Mouse (Mus musculus) hindbrain, embryonic 16.5 days (tissue): Measurements from ENCODE around the gene Slc24a4. TPM values are rescaled to one million over a fixed set of nuclear protein-coding genes. Genes with fewer than 3 reads are reported as not detected.
"Not testable (repeated sequence)": the region's sequence is repeated elsewhere in the genome, so short reads cannot be mapped to it uniquely, and the experiment has no call there.

ENCODE experiments used
- ATAC-seq: fragments of 200-750 bp; cut with Nextera tagmentation; 2 replicates; pipeline ENCODE4 v1.8.0; 2017; ENCODE audit warnings: moderate TSS enrichment, moderate library complexity
- H3K27ac ChIP-seq: fragments of 300-500 bp; sonication (generic); 2 replicates; pipeline ENCODE4 v1.5.1; 2014; ENCODE audit warnings: low read depth, mild to moderate bottlenecking, control low read depth, low read length, moderate library complexity
- H3K27me3 ChIP-seq: fragments of 300-500 bp; sonication (generic); replicated peaks from 2 replicates; pipeline ENCODE4 v1.6.1; 2014; ENCODE audit warnings: low read length; ENCODE audit not compliant: control insufficient read depth, insufficient read depth
- H3K36me3 ChIP-seq: fragments of 300-500 bp; sonication (generic); 2 replicates; pipeline ENCODE4 v1.6.1; 2014; ENCODE audit warnings: mild to moderate bottlenecking, low read length, moderate library complexity, mixed read lengths; ENCODE audit not compliant: control insufficient read depth, insufficient read depth
- H3K4me1 ChIP-seq: fragments of 300-500 bp; sonication (generic); 2 replicates; pipeline ENCODE4 v1.6.1; 2014; ENCODE audit warnings: low read depth, low read length; ENCODE audit not compliant: control insufficient read depth, insufficient read depth
- H3K4me2 ChIP-seq: fragments of 300-500 bp; sonication (generic); 2 replicates; pipeline ENCODE4 v1.6.1; 2014; ENCODE audit warnings: mild to moderate bottlenecking, low read length, control low read depth, moderate library complexity
- H3K4me3 ChIP-seq: fragments of 300-500 bp; sonication (generic); 2 replicates; pipeline ENCODE4 v1.5.1; 2014; ENCODE audit warnings: mild to moderate bottlenecking, low read length, control low read depth, moderate library complexity
- H3K9ac ChIP-seq: fragments of 300-500 bp; sonication (generic); 2 replicates; pipeline ENCODE4 v1.6.1; 2014; ENCODE audit warnings: low read depth, mild to moderate bottlenecking, control low read depth, low read length, moderate library complexity
- H3K9me3 ChIP-seq: fragments of 300-500 bp; sonication (generic); 2 replicates; pipeline ENCODE4 v1.6.1; 2014; ENCODE audit warnings: mild to moderate bottlenecking, low read length, moderate library complexity; ENCODE audit not compliant: control insufficient read depth
- WGBS: fragments of 180-500 bp; shearing (Covaris S2); extraction: QIAGEN DNeasy Blood & Tissue Kit; methylation state at CpG from one replicate; pipeline ENCODE4 v1.1.7; 2014; 5-methylcytosine and 5-hydroxymethylcytosine counted together
- polyA plus RNA-seq: library from polyadenylated mRNA; unstranded; fragments of >200 nt; fragmentation: Nextera tagmentation; extraction: Ambion mirVana; gene quantifications from 2 replicates; pipeline ENCODE4 v1.2.1, GENCODE M21; 2015

Slc24a4 gene
- polyA plus RNA-seq, 1 experiment from 2014 or later = 2.2 TPM

DNA sequence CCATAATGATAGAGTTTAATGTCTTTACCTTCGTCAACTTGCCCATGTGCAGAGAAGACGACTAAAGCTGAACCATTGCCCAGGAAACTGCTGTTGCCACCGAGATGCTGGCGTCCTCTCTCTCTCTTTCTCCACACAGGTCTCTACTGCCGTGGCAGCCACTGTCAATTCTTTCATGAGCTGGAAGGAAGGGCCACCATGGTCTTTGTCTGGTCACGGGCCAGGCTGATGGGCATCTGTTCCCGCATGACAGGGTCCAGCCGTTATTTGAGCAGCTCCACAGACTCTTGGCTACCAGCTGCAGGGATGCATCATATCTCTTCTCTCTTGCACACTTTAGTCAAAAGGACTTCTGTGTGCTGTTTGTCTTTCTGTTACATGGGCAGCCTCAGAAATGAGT, 137.9 kb downstream of the Slc24a4 start:
- no peaks in the 10 kb centered on the region for H3K9me3 ChIP-seq
- H3K9ac ChIP-seq = no peak overlapping the region
- H3K4me2 ChIP-seq = no peak overlapping the region
- H3K4me1 ChIP-seq = no peaks in the 10 kb centered on the region
- H3K36me3 ChIP-seq = no peaks in the 10 kb centered on the region
- ATAC-seq = no peak
- 83% methylated on average over 8 of the region's 8 CpGs for WGBS
- no peak overlapping the region for H3K4me3 ChIP-seq
- H3K27me3 ChIP-seq = no peaks in the 10 kb centered on the region
- no peak overlapping the region for H3K27ac ChIP-seq

- no peak for ATAC-seq
- Histone ChIP-seq H3K27ac (no peak overlapping the region), H3K9me3 (no peaks in the 10 kb centered on the region), H3K36me3 (no peaks in the 10 kb centered on the region), H3K4me1 (no peaks in the 10 kb centered on the region), H3K4me2 (no peak overlapping the region), H3K9ac (no peak overlapping the region), H3K4me3 (no peak overlapping the region), H3K27me3 (no peaks in the 10 kb centered on the region)
- 51% methylated on average over 2 of the region's 2 CpGs for WGBS
Observed at GRCm38 (mm10) chr12:102269144-102269543, 140.6 kb downstream of the Slc24a4 start.

- H3K27ac ChIP-seq = no peak overlapping the region
- no peak for ATAC-seq
- no peaks in the 10 kb centered on the region for H3K36me3 ChIP-seq
- no peak overlapping the region for H3K9ac ChIP-seq
- H3K4me2 ChIP-seq = no peak overlapping the region
- no peaks in the 10 kb centered on the region for H3K9me3 ChIP-seq
- no peaks in the 10 kb centered on the region for H3K4me1 ChIP-seq
- WGBS = 87% methylated on average over 6 of the region's 6 CpGs
- no peak overlapping the region for H3K4me3 ChIP-seq
- H3K27me3 ChIP-seq = no peaks in the 10 kb centered on the region
Observed at GRCm38 (mm10) chr12:102270776-102271405, 142.4 kb downstream of the Slc24a4 start.

DNA sequence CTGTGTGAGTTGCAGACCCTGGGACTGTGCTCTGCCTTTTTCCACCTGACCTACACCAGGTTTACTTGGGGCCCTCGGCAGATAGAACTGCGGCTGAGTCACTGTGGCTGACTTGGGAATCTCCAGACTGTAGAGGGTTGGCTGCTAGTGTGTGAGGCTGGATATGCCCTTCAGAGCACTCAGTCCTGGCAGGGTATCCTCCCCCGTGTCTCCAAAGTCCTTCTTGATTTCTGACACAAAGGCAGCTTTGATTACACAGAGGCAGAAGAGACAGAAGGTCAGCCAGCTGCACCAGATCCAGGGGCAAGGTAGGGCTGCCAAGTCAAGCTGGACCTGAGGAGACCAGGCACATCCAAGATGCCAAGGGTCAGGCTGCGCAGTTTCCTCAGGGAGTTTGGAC, 142.9 kb downstream of the Slc24a4 start:
- Histone ChIP-seq H3K9ac (no peak overlapping the region), H3K4me1 (no peaks in the 10 kb centered on the region), H3K4me2 (no peak overlapping the region), H3K36me3 (no peaks in the 10 kb centered on the region), H3K4me3 (no peak overlapping the region), H3K9me3 (no peaks in the 10 kb centered on the region), H3K27ac (no peak overlapping the region), H3K27me3 (no peaks in the 10 kb centered on the region)
- ATAC-seq = no peak
- WGBS = 81% methylated on average over 4 of the region's 4 CpGs

DNA sequence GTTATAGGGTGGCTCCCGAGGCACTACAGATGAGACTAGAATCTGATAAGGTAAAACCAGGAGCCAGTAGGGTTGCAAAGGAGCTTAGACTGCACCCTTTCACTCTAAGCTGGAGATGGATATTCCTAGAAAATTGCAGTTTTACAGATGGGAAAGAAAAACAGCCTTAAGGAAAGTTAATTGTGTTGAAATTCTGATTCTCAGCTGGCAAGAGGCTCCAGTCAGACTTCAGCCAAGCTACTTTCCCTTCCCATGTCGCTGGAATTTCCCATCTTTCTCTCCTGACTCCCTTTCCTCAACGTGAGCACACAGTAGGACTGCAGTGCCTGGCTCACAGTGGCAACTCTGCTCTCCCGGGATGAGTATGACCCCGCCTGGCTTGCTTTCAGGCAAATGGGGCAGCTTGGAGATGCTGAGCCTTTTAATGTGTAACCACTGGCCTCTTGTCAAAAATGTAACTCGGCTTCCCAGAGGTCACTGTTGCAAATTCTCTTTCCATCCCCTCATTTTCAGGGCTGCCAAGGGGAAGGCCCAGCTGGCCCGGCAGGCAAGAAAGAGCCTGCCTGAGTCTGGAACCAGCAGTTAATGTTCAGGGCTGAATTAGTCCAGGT, 147.4 kb downstream of the Slc24a4 start:
- Histone ChIP-seq H3K36me3 (no peaks in the 10 kb centered on the region), H3K4me1 (no peaks in the 10 kb centered on the region), H3K9me3 (peaks cover 3% of the 10 kb centered on the region), H3K4me2 (no peak overlapping the region), H3K27me3 (no peaks in the 10 kb centered on the region), H3K9ac (no peak overlapping the region), H3K27ac (no peak overlapping the region), H3K4me3 (no peak overlapping the region)
- WGBS = 55% methylated on average over 7 of the region's 7 CpGs
- no peak for ATAC-seq

GRCm38 (mm10) chr12:102280290-102280689, 151.8 kb downstream of the Slc24a4 start:
- not testable (repeated sequence) for H3K4me2 ChIP-seq, H3K27ac ChIP-seq, H3K9ac ChIP-seq, H3K9me3 ChIP-seq, H3K36me3 ChIP-seq, ATAC-seq, H3K4me3 ChIP-seq, H3K27me3 ChIP-seq
- 63% methylated on average over 4 of the region's 4 CpGs for WGBS
- peaks cover 11% of the 10 kb centered on the region for H3K4me1 ChIP-seq

- Histone ChIP-seq H3K4me2 (no peak overlapping the region), H3K27me3 (0 out of 2 replicates have a peak, but pooled peaks cover 2% of the 10 kb centered on the region), H3K4me1 (peaks cover 11% of the 10 kb centered on the region), H3K36me3 (no peaks in the 10 kb centered on the region), H3K9ac (no peak overlapping the region), H3K27ac (no peak overlapping the region), H3K4me3 (no peak overlapping the region), H3K9me3 (peaks cover 3% of the 10 kb centered on the region)
- ATAC-seq = no peak
- WGBS = 44% methylated on average over 7 of the region's 7 CpGs
Observed at GRCm38 (mm10) chr12:102280867-102281503, 152.5 kb downstream of the Slc24a4 start.

DNA sequence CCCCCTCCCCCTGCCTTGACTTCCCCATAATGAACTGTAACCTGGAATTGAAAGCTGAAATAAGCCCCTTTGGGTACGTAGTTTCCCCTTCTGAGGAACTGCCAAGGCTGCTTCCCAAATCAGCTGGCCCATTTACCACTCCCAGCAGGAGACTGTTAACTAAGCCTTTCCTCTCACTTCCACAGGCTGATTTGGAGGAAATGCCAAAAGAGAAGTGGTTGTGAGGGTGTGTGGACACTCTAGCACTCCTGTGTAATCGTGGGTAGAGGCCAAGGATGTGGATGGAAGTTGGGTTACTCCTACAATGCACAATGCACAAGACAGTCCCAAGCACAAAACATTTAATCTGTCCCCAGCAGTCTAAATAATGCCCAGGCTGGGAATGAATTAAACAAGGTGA, 153.6 kb downstream of the Slc24a4 start:
- Histone ChIP-seq H3K36me3 (no peaks in the 10 kb centered on the region), H3K27ac (no peak overlapping the region), H3K27me3 (0 out of 2 replicates have a peak, but pooled peaks cover 2% of the 10 kb centered on the region), H3K9ac (no peak overlapping the region), H3K4me3 (no peak overlapping the region), H3K4me2 (no peak overlapping the region), H3K4me1 (peaks cover 15% of the 10 kb centered on the region), H3K9me3 (peaks cover 3% of the 10 kb centered on the region)
- 51% methylated on average over 2 of the region's 2 CpGs for WGBS
- no peak for ATAC-seq

DNA sequence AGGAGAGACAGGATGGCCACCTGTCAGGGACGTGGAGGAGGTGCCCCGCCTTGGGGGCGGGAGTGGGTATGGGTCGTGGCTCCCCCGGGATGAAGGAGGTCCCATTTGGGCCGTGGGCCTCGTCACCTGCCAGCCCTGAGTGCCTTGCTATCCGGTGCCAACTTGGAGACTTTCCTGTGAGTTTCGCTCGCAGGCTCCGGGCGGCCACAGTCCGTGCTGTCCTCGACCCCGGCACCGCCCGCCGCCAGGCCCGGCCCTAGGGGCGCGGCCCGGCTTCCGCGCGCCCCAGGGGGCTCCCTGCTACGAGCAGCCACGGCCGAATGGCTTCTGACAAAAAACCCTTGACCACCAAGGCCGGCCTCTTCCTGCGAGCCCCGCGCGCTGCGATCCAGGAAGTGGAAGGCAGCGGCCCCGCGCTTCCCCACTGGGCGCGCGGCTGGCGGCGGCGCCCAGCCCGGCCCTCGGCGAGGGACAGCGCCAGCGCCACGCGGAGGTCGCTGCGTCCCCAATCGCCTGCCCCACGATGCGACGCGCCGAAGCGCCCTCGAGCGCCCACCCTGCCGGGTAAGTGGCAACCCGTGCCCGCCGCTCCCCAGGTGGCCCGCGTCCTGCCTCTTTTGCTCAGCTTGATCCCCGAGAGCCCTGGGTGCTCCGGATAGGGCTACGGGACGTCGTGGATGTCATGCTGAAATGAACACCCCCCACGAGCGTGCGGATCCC, 154.4 kb downstream of the Slc24a4 start, which contains the start of gene Rin3:
Gene Rin3, plus strand, starts transcription at position 286 of the 720 bp plus-strand sequence.
- peak within 1 kb of the TSS; percentile 61 for H3K27ac ChIP-seq
- peak; percentile 57; the same call in 1 of the 2 replicates for ATAC-seq
- peak within 1 kb of the TSS; percentile 99 for H3K4me2 ChIP-seq
- H3K9ac ChIP-seq = peak within 1 kb of the TSS; percentile 78
- WGBS = under 1% methylated on average over 59 of the region's 75 CpGs
- peaks cover 3% of the 10 kb centered on the region for H3K9me3 ChIP-seq
- peak within 1 kb of the TSS; percentile 54 for H3K4me3 ChIP-seq
- peaks cover 15% of the 10 kb centered on the region for H3K4me1 ChIP-seq
- 0 out of 2 replicates have a peak, but pooled peaks cover 2% of the 10 kb centered on the region for H3K27me3 ChIP-seq
- no peaks in the 10 kb centered on the region for H3K36me3 ChIP-seq
